Mouse (Mus musculus): ENCODE measurements at regions not wholly inside any gene's neighbourhood (a gene's known extent, or its start where the extent isn't known, plus 50 kb on each side); places are given as distances from the start of the nearest gene placed in this dataset.
A peak's percentile ranks its signal among the peaks of the same experiment; 100 is the strongest.

GRCm38 (mm10) chr17:51552277-51553015, 280.6 kb downstream of the Satb1 start:
- ATAC-seq (replicated peaks in 1 of 2; ENCODE audit: insufficient read depth in 1 of 2, low FRiP score in 2 of 2, low TSS enrichment in 1 of 2, low read depth in 1 of 2, poor library complexity in 2 of 2, severe bottlenecking in 2 of 2) = no peak

GRCm38 (mm10) chr17:51546999-51547398, 286.1 kb downstream of the Satb1 start:
- no peak for ATAC-seq (replicated peaks in 1 of 2; ENCODE audit: insufficient read depth in 1 of 2, low FRiP score in 2 of 2, low TSS enrichment in 1 of 2, low read depth in 1 of 2, poor library complexity in 2 of 2, severe bottlenecking in 2 of 2)

- ATAC-seq (replicated peaks in 1 of 2; ENCODE audit: insufficient read depth in 1 of 2, low FRiP score in 2 of 2, low TSS enrichment in 1 of 2, low read depth in 1 of 2, poor library complexity in 2 of 2, severe bottlenecking in 2 of 2) = peak in 1 of 2 experiments; percentile 53; a peak in 2 of 4 replicates
Measured at GRCm38 (mm10) chr17:51542544-51542943, 290.5 kb downstream of the Satb1 start.

DNA sequence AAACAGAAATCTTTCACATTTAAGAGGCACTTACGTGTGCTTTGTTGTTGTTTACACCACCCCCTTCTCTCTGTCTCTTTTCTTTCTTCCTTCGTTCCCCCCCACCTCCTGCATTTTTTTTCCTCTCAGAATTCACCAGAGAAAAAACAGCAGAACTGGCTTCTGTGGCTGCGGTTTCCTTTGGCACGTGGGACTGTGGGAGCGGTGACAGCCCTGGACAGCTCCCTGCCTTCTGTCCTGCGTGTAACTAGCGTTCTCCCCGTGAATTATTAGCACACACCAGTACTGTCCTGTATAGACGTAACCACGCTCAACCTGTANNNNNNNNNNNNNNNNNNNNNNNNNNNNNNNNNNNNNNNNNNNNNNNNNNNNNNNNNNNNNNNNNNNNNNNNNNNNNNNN, 298.4 kb downstream of the Satb1 start:
- ATAC-seq (replicated peaks in 1 of 2; ENCODE audit: insufficient read depth in 1 of 2, low FRiP score in 2 of 2, low TSS enrichment in 1 of 2, low read depth in 1 of 2, poor library complexity in 2 of 2, severe bottlenecking in 2 of 2) = peak; percentile 75 to 77

DNA sequence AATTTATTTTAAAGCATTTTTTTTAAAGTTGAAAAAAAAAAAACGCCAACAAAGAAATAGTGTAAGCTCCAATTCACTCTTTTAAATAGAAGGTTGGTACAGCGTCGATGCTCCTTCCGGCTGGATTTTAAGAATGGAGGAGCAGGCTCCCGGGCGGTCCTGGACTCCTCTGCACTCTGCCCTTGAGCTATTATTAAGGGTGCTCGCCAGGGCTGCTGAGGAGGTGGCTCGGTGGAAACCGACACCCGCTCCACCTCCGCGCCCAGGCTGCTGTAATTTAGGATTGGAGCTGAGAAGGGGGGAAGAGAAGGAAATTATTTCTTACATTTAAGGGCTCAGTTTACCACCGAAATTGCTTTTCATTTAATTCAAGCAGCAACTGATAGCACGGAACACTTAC, 298.8 kb downstream of the Satb1 start:
- no peak; a peak in 1 of 4 replicates for ATAC-seq (replicated peaks in 1 of 2; ENCODE audit: insufficient read depth in 1 of 2, low FRiP score in 2 of 2, low TSS enrichment in 1 of 2, low read depth in 1 of 2, poor library complexity in 2 of 2, severe bottlenecking in 2 of 2)

DNA sequence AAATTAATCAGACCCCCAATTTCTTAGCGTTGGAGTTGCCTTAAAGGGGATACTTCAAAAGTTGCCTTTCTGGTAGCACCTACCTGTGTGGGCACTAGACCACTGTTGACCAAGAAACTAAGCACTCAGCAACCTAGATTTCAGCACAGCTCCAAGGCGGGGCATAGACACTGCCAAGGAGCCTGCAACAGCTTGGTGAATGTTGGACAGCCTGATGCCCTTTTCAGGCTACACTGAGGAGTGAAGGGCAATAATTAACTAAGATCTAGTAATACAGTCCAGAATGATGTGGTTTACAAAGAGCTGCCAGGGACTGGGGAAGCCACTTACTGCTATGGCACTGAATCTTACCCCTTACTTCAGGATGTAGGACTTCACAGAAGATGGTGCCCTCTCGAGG, 304.9 kb downstream of the Satb1 start:
- ATAC-seq (replicated peaks in 1 of 2; ENCODE audit: insufficient read depth in 1 of 2, low FRiP score in 2 of 2, low TSS enrichment in 1 of 2, low read depth in 1 of 2, poor library complexity in 2 of 2, severe bottlenecking in 2 of 2) = no peak

GRCm38 (mm10) chr17:51526881-51527280, 306.2 kb downstream of the Satb1 start:
- no peak for ATAC-seq (replicated peaks in 1 of 2; ENCODE audit: insufficient read depth in 1 of 2, low FRiP score in 2 of 2, low TSS enrichment in 1 of 2, low read depth in 1 of 2, poor library complexity in 2 of 2, severe bottlenecking in 2 of 2)

GRCm38 (mm10) chr17:51526464-51526863, 306.6 kb downstream of the Satb1 start:
- ATAC-seq (replicated peaks in 1 of 2; ENCODE audit: insufficient read depth in 1 of 2, low FRiP score in 2 of 2, low TSS enrichment in 1 of 2, low read depth in 1 of 2, poor library complexity in 2 of 2, severe bottlenecking in 2 of 2) = no peak

- no peak for ATAC-seq (replicated peaks in 1 of 2; ENCODE audit: insufficient read depth in 1 of 2, low FRiP score in 2 of 2, low TSS enrichment in 1 of 2, low read depth in 1 of 2, poor library complexity in 2 of 2, severe bottlenecking in 2 of 2)
Measured at GRCm38 (mm10) chr17:51526021-51526420, 307.1 kb downstream of the Satb1 start.

DNA sequence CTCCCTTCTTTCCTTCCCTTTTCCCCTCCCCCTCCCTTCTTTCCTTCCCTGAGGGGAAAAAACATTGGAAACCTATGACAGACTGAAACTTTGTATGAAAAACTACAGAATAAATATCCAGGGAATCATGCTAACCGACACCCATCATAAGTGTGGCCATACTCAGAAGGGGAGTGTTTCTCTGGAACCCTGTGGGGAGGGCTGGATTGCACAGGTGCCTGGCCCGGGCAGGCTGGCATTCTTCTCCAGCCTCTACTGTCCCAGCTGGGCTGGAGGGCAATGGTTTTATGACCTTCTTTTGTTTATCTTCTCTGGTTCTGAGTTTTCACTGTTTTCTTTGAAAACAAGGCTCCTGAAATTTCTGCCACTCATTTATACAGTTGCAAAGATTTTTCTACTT, 307.9 kb downstream of the Satb1 start:
- ATAC-seq (replicated peaks in 1 of 2; ENCODE audit: insufficient read depth in 1 of 2, low FRiP score in 2 of 2, low TSS enrichment in 1 of 2, low read depth in 1 of 2, poor library complexity in 2 of 2, severe bottlenecking in 2 of 2) = no peak

DNA sequence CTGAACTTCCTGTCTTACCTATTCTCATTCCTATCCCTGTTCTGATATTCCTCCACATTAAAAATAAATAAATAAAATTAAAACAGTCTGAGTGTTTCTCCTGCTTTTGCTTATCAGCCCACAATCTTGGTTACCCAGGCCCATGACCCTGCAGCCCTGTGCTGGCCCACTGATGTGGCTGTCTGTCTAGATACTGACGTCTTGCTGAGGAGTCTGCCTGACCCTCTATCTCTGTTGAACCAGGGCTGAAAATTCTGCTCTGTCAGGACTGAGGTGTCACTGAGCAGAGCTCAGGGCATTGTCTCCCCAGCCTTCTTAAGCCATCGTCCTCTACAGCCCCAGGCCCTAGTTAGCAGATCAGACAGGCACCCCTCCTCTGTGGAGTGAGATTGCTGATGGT, 321.2 kb downstream of the Satb1 start:
- no peak for ATAC-seq (replicated peaks in 1 of 2; ENCODE audit: insufficient read depth in 1 of 2, low FRiP score in 2 of 2, low TSS enrichment in 1 of 2, low read depth in 1 of 2, poor library complexity in 2 of 2, severe bottlenecking in 2 of 2)

- ATAC-seq (replicated peaks in 1 of 2; ENCODE audit: insufficient read depth in 1 of 2, low FRiP score in 2 of 2, low TSS enrichment in 1 of 2, low read depth in 1 of 2, poor library complexity in 2 of 2, severe bottlenecking in 2 of 2) = no peak
Measured at GRCm38 (mm10) chr17:51500751-51501150, 321.6 kb upstream of the Tbc1d5 start.

GRCm38 (mm10) chr17:51499541-51499940, 320.4 kb upstream of the Tbc1d5 start:
- no peak for ATAC-seq (replicated peaks in 1 of 2; ENCODE audit: insufficient read depth in 1 of 2, low FRiP score in 2 of 2, low TSS enrichment in 1 of 2, low read depth in 1 of 2, poor library complexity in 2 of 2, severe bottlenecking in 2 of 2)

GRCm38 (mm10) chr17:51495038-51495437, 315.9 kb upstream of the Tbc1d5 start:
- no peak for ATAC-seq (replicated peaks in 1 of 2; ENCODE audit: insufficient read depth in 1 of 2, low FRiP score in 2 of 2, low TSS enrichment in 1 of 2, low read depth in 1 of 2, poor library complexity in 2 of 2, severe bottlenecking in 2 of 2)

DNA sequence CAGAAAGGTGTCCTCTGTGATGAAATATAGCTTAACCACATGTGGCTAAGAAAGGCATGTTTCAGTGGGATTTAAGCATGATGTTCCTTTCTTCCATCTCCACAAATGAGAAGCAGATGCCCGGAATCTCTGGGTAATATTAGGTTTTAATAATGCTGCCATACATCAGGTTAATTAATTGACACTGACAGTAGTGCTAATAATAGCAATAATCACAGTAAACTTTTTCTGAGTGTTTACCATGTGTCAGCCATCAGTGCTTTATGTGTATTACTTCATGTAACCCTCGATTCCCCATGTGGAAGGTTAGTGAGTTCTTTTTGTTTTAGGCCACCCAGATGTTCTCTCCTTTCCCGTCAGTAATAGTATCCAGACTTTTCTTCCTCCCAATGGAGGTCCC, 310.2 kb upstream of the Tbc1d5 start:
- no peak for ATAC-seq (replicated peaks in 1 of 2; ENCODE audit: insufficient read depth in 1 of 2, low FRiP score in 2 of 2, low TSS enrichment in 1 of 2, low read depth in 1 of 2, poor library complexity in 2 of 2, severe bottlenecking in 2 of 2)

GRCm38 (mm10) chr17:51487918-51488445, 308.8 kb upstream of the Tbc1d5 start:
- ATAC-seq (replicated peaks in 1 of 2; ENCODE audit: insufficient read depth in 1 of 2, low FRiP score in 2 of 2, low TSS enrichment in 1 of 2, low read depth in 1 of 2, poor library complexity in 2 of 2, severe bottlenecking in 2 of 2) = no peak

DNA sequence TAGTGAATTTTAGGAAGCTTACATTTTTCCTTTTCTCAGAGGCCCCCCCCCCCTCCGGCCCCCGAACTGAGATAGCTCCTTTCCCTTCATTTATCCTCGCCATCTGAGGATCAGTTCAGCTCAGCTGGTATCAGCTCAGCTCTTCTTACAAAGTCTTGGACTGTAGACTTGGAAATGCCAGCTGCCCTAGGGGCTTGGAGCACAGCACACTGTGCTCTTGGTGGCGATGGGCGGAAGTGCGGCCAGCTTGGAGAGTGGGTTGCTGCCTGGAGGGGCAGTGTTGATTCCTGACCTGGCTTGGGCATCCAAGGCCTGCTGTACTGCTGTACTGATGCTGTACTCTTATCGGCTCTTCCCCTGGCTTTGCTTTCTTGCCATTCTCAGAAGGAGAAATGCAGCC, 298.7 kb upstream of the Tbc1d5 start:
- no peak for ATAC-seq (replicated peaks in 1 of 2; ENCODE audit: insufficient read depth in 1 of 2, low FRiP score in 2 of 2, low TSS enrichment in 1 of 2, low read depth in 1 of 2, poor library complexity in 2 of 2, severe bottlenecking in 2 of 2)

- ATAC-seq (replicated peaks in 1 of 2; ENCODE audit: insufficient read depth in 1 of 2, low FRiP score in 2 of 2, low TSS enrichment in 1 of 2, low read depth in 1 of 2, poor library complexity in 2 of 2, severe bottlenecking in 2 of 2) = no peak
Measured at GRCm38 (mm10) chr17:51477404-51477803, 298.3 kb upstream of the Tbc1d5 start.

Measured in hematopoietic stem cell, adult 5-6 weeks (primary cell).